Mouse (Mus musculus) liver, embryonic 15.5 days (tissue): ENCODE data around the gene Wdr44. TPM values are rescaled to one million over a fixed set of nuclear protein-coding genes. Genes with fewer than 3 reads are reported as not detected.

Experiments used
- ATAC-seq: fragments of 200-750 bp; cut with Nextera tagmentation; 2 replicates; pipeline ENCODE4 v1.8.0; 2017; ENCODE audit warnings: moderate number of reproducible peaks, mild to moderate bottlenecking, moderate library complexity; ENCODE audit not compliant: insufficient read depth
- H3K27ac ChIP-seq: fragments of 300-500 bp; sonication (generic); replicated peaks from 2 replicates; pipeline ENCODE4 v1.5.1; 2015; ENCODE audit warnings: mild to moderate bottlenecking, inconsistent platforms
- H3K27me3 ChIP-seq: fragments of 300-500 bp; sonication (generic); 2 replicates; pipeline ENCODE4 v1.6.1; 2015; ENCODE audit warnings: mild to moderate bottlenecking, inconsistent platforms
- H3K36me3 ChIP-seq: fragments of 300-500 bp; sonication (generic); replicated peaks from 2 replicates; pipeline ENCODE4 v1.6.1; 2015; ENCODE audit warnings: moderate library complexity, mild to moderate bottlenecking, inconsistent platforms
- H3K4me1 ChIP-seq: fragments of 300-500 bp; sonication (generic); replicated peaks from 2 replicates; pipeline ENCODE4 v1.6.1; 2015; ENCODE audit warnings: inconsistent platforms
- H3K4me2 ChIP-seq: fragments of 300-500 bp; sonication (generic); 2 replicates; pipeline ENCODE4 v1.6.1; 2015; ENCODE audit warnings: moderate library complexity, mild to moderate bottlenecking, inconsistent platforms
- H3K4me3 ChIP-seq: fragments of 300-500 bp; sonication (generic); replicated peaks from 2 replicates; pipeline ENCODE4 v1.5.1; 2015; ENCODE audit warnings: mild to moderate bottlenecking, inconsistent platforms
- H3K9ac ChIP-seq: fragments of 300-500 bp; sonication (generic); 2 replicates; pipeline ENCODE4 v1.6.1; 2015; ENCODE audit warnings: moderate library complexity, mild to moderate bottlenecking, inconsistent platforms
- H3K9me3 ChIP-seq: fragments of 300-500 bp; sonication (generic); replicated peaks from 2 replicates; pipeline ENCODE4 v1.6.1; 2016; ENCODE audit warnings: inconsistent platforms
- WGBS: fragments of 180-500 bp; shearing (Covaris S2); methylation state at CpG from one replicate; pipeline ENCODE4 v1.1.7; 2015; ENCODE audit warnings: mixed read lengths; ENCODE audit not compliant: insufficient replicate concordance; 5-methylcytosine and 5-hydroxymethylcytosine counted together
- polyA plus RNA-seq: library from polyadenylated mRNA; unstranded; fragments of >200 nt; fragmentation: Nextera tagmentation; extraction: Ambion mirVana; gene quantifications from 2 replicates; pipeline ENCODE4 v1.2.1, GENCODE M21; 2015

The Wdr44 gene
- polyA plus RNA-seq, 1 experiment from 2014 or later = 6.1 TPM

- H3K27me3 ChIP-seq = no peaks in the 10 kb centered on the region
- WGBS = 52% methylated on average over 1 of the region's 1 CpGs
- H3K4me1 ChIP-seq = no peaks in the 10 kb centered on the region
- no peak overlapping the region for H3K4me3 ChIP-seq
- no peaks in the 10 kb centered on the region for H3K9me3 ChIP-seq
- H3K9ac ChIP-seq = no peak overlapping the region
- no peak overlapping the region for H3K27ac ChIP-seq
- no peaks in the 10 kb centered on the region for H3K36me3 ChIP-seq
- ATAC-seq = no peak
- no peak overlapping the region for H3K4me2 ChIP-seq
Observed at GRCm38 (mm10) chrX:23840921-23841320, 148.1 kb downstream of the Wdr44 start.

Other genes starting within 250 kb of the Wdr44 start
- gene Gm4907, start 189.5 kb downstream of the Wdr44 start, polyA plus RNA-seq = not detected in 2 replicates